In the genomic region with DNA sequence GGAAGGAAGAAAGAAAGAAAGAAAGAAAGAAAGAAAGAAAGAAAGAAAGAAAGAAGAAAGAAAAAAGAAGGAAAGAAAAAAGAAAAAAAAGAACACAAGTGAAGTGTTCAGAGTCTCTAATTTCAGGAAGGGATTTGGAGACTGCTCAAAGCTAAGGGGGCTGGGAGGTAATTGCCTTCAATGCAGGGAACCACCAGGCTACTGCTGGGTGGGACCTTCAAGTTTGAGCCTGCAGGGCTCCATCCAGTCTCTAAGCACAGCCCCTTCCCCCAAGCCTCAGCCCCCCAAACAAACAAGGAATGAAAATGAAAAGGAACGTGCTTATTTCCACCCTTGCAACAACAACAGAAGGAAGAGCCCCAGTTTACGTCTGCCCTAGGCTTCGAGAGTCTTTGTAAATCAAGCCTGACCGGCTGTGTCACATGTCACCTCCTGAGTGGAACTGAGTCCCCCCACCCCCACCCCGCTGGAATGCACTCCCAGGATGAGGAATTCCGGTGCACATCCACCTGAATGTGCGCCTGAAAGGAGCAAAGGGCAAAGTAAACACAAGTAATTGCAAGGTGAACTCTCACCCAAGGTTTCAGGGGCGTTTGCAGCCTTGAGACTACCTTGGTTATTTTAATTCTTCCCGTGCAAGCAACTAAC, we compare ENCODE assay signal across 12 mouse cellular contexts. TPM values are rescaled to one million over a fixed set of nuclear protein-coding genes. Genes with fewer than 3 reads are reported as not detected.
DNase-seq lines count a peak whose midpoint lies in the region; ATAC-seq lines count a peak whose summit lies in the region.
"Had no signal": no experiment of that assay in that cellular context is flagged by ENCODE, and none has a peak within 500 bp of the region (broad histone marks: within the 10 kb centered on the region; RNA-seq: fewer than 3 reads in every experiment).

No protein-coding gene starts in this region.

- no peaks in the 10 kb centered on the region for H3K27me3 ChIP-seq in hindbrain, embryonic 12.5 days
- no peaks in the 10 kb centered on the region for H3K27me3 ChIP-seq in hindbrain, embryonic 14.5 days (ENCODE audit: control insufficient read depth, insufficient read depth, low read length)
- H3K27me3 ChIP-seq in embryonic facial prominence, embryonic 10.5 days (replicated peaks; ENCODE audit: low read depth, poor library complexity, severe bottlenecking), result no peaks in the 10 kb centered on the region
- H3K27me3 ChIP-seq: hindbrain, embryonic 13.5 days had no signal

- DNase-seq in hindbrain, embryonic 14.5 days (ENCODE audit: low spot score), result no peak
- DNase-seq in embryonic facial prominence, embryonic 10.5 days (ENCODE audit: low spot score), result peak; percentile 73
- peak; percentile 57 for DNase-seq in kidney, adult 9 months
- peak; percentile 55 for DNase-seq in mesoderm, embryonic 11.5 days (ENCODE audit: low read depth, low spot score)
- DNase-seq in left cerebral cortex, adult 8-10 months (ENCODE audit: low spot score in 2 of 2), result no peak
- no peak for DNase-seq in urinary bladder, adult 2 months (ENCODE audit: low spot score)
- DNase-seq: right cerebral cortex, postnatal 25 days; thymus, postnatal 14 days had no signal

- peaks cover 4% of the 10 kb centered on the region; the same call in 1 of the 2 replicates for H3K4me1 ChIP-seq in hindbrain, embryonic 12.5 days
- H3K4me1 ChIP-seq in hindbrain, embryonic 14.5 days (replicated peaks; ENCODE audit: control insufficient read depth, insufficient read depth, low read length), result no peaks in the 10 kb centered on the region
- peaks cover 41% of the 10 kb centered on the region for H3K4me1 ChIP-seq in embryonic facial prominence, embryonic 10.5 days

- H3K27ac ChIP-seq in hindbrain, embryonic 12.5 days, result no peak overlapping the region
- H3K27ac ChIP-seq in hindbrain, embryonic 14.5 days, result no peak overlapping the region
- H3K27ac ChIP-seq in embryonic facial prominence, embryonic 10.5 days (replicated peaks), result peak overlapping the region; percentile 77
- H3K27ac ChIP-seq: hindbrain, embryonic 13.5 days; macrophage had no signal

- ATAC-seq in hindbrain, embryonic 12.5 days (ENCODE audit: low FRiP score), result no peak
- no peak for ATAC-seq in hindbrain, embryonic 14.5 days (ENCODE audit: low FRiP score)
- no peak for ATAC-seq in cerebellum, adult (ENCODE audit: insufficient number of reproducible peaks, low FRiP score, low TSS enrichment)

- H3K4me2 ChIP-seq in hindbrain, embryonic 12.5 days (replicated peaks), result peak overlapping the region; percentile 24; the same call in 1 of the 2 replicates
- no peak overlapping the region for H3K4me2 ChIP-seq in hindbrain, embryonic 14.5 days (replicated peaks)
- H3K4me2 ChIP-seq: hindbrain, embryonic 13.5 days had no signal

- no peak overlapping the region for H3K4me3 ChIP-seq in hindbrain, embryonic 12.5 days
- H3K4me3 ChIP-seq in hindbrain, embryonic 14.5 days (replicated peaks; ENCODE audit: low read length), result no peak overlapping the region
- peak overlapping the region; percentile 29; the same call in 1 of the 2 replicates for H3K4me3 ChIP-seq in embryonic facial prominence, embryonic 10.5 days
- H3K4me3 ChIP-seq: hindbrain, embryonic 13.5 days had no signal

- H3K9ac ChIP-seq in hindbrain, embryonic 12.5 days, result no peak overlapping the region
- no peak overlapping the region for H3K9ac ChIP-seq in hindbrain, embryonic 14.5 days
- H3K9ac ChIP-seq: hindbrain, embryonic 13.5 days had no signal

- WGBS in hindbrain, embryonic 12.5 days, result 5% methylated on average over 9 of the region's 9 CpGs
- 16% methylated on average over 9 of the region's 9 CpGs for WGBS in hindbrain, embryonic 14.5 days
- 2% methylated on average over 9 of the region's 9 CpGs for WGBS in embryonic facial prominence, embryonic 10.5 days

- no peaks in the 10 kb centered on the region for H3K36me3 ChIP-seq in hindbrain, embryonic 12.5 days
- no peaks in the 10 kb centered on the region for H3K36me3 ChIP-seq in hindbrain, embryonic 14.5 days (replicated peaks; ENCODE audit: control insufficient read depth, insufficient read depth)
- no peaks in the 10 kb centered on the region for H3K36me3 ChIP-seq in embryonic facial prominence, embryonic 10.5 days (replicated peaks)
- H3K36me3 ChIP-seq: hindbrain, embryonic 13.5 days had no signal

- H3K9me3 ChIP-seq in hindbrain, embryonic 12.5 days (replicated peaks), result no peaks in the 10 kb centered on the region
- no peaks in the 10 kb centered on the region for H3K9me3 ChIP-seq in hindbrain, embryonic 14.5 days (ENCODE audit: control insufficient read depth, low read length)
- H3K9me3 ChIP-seq in embryonic facial prominence, embryonic 10.5 days, result no peaks in the 10 kb centered on the region
- H3K9me3 ChIP-seq: hindbrain, embryonic 13.5 days had no signal

RNA-seq across cellular contexts. Expression of gene Frem2, which starts 58.9 kb away (rescaled TPM):
- polyA plus RNA-seq in hindbrain, embryonic 12.5 days (2016; fragmentation: Nextera tagmentation; extraction: Ambion mirVana), result 3.9 and 4.6 TPM in 2 replicates
- polyA plus RNA-seq in hindbrain, embryonic 14.5 days (2014; fragmentation: Nextera tagmentation; extraction: Ambion mirVana), result 1.9 and 2.7 TPM in 2 replicates
- 7.8 and 10.8 TPM in 2 replicates for polyA plus RNA-seq in embryonic facial prominence, embryonic 10.5 days (2016; fragmentation: Nextera tagmentation; extraction: Ambion mirVana)
- total RNA-seq in left cerebral cortex, adult 8-10 months (2022), result 1 to 10 TPM; 1.9 to 2.3 (median 2.1) TPM
- 18.6 and 24.1 TPM in 2 replicates for polyA plus RNA-seq in urinary bladder, adult 2 months (2012; rRNA removed)
- polyA plus RNA-seq: macrophage had no signal

Comparison
In these comparisons a context has a peak if more than half of its experiments do, and no peak if none do; other contexts are left out.
1. DNase-seq: peak in embryonic facial prominence, embryonic 10.5 days (single experiment), kidney, adult 9 months (single experiment) and mesoderm, embryonic 11.5 days (single experiment); none in hindbrain, embryonic 14.5 days (single experiment), left cerebral cortex, adult 8-10 months (0 of 2) and urinary bladder, adult 2 months (single experiment).